Mouse (Mus musculus) lung, adult 2 months (tissue): ENCODE measurements around the gene Nfasc.

ENCODE experiments used
- CTCF ChIP-seq: fragments of 200-500 bp; IDR thresholded peaks from 2 replicates; pipeline ENCODE4 v1.5.1; 2011; ENCODE audit warnings: mild to moderate bottlenecking, low read length, control low read depth; ENCODE audit not compliant: insufficient read depth
- POLR2A ChIP-seq: fragments of 200-500 bp; IDR thresholded peaks from 2 replicates; pipeline ENCODE4 v1.6.1; 2011; ENCODE audit warnings: low read depth, mild to moderate bottlenecking, control low read depth, low read length, borderline replicate concordance; ENCODE audit errors: extremely low read depth

GRCm38 (mm10) chr1:132765887-132766651, 24.5 kb upstream of the Nfasc start:
- TF ChIP-seq CTCF (no peak), POLR2A (no peak)
